Mouse (Mus musculus) kidney, embryonic 14.5 days (tissue): ENCODE results near the gene Hykk. TPM values are rescaled to one million over a fixed set of nuclear protein-coding genes. Genes with fewer than 3 reads are reported as not detected.

ENCODE experiments used
- ATAC-seq: fragments of 200-750 bp; cut with Nextera tagmentation; 2 replicates; pipeline ENCODE4 v1.8.0; 2017; ENCODE audit warnings: moderate number of reproducible peaks, mild to moderate bottlenecking, moderate TSS enrichment, moderate library complexity; ENCODE audit not compliant: low FRiP score, low TSS enrichment
- H3K27ac ChIP-seq: fragments of 300-500 bp; sonication (generic); 2 replicates; pipeline ENCODE4 v1.5.1; 2014; ENCODE audit warnings: low read depth, mild to moderate bottlenecking, low read length, moderate library complexity, mixed read lengths
- H3K27me3 ChIP-seq: fragments of 300-500 bp; sonication (generic); 2 replicates; pipeline ENCODE4 v1.6.1; 2014; ENCODE audit warnings: mild to moderate bottlenecking, low read length; ENCODE audit not compliant: control insufficient read depth, insufficient read depth
- H3K36me3 ChIP-seq: fragments of 300-500 bp; sonication (generic); 2 replicates; pipeline ENCODE4 v1.6.1; 2014; ENCODE audit warnings: low read length, mixed read lengths; ENCODE audit not compliant: control insufficient read depth, insufficient read depth
- H3K4me1 ChIP-seq: fragments of 300-500 bp; sonication (generic); 2 replicates; pipeline ENCODE4 v1.6.1; 2014; ENCODE audit warnings: low read length, mixed read lengths; ENCODE audit not compliant: control insufficient read depth, insufficient read depth
- H3K4me2 ChIP-seq: fragments of 300-500 bp; sonication (generic); replicated peaks from 2 replicates; pipeline ENCODE4 v1.6.1; 2014; ENCODE audit warnings: low read depth, mild to moderate bottlenecking, low read length
- H3K4me3 ChIP-seq: fragments of 300-500 bp; sonication (generic); 2 replicates; pipeline ENCODE4 v1.5.1; 2014; ENCODE audit warnings: mild to moderate bottlenecking, low read length
- H3K9ac ChIP-seq: fragments of 300-500 bp; sonication (generic); 2 replicates; pipeline ENCODE4 v1.6.1; 2014; ENCODE audit warnings: low read depth, mild to moderate bottlenecking, low read length, moderate library complexity
- H3K9me3 ChIP-seq: fragments of 300-500 bp; sonication (generic); 2 replicates; pipeline ENCODE4 v1.6.1; 2016; ENCODE audit warnings: low read length; ENCODE audit not compliant: control insufficient read depth
- WGBS: fragments of 180-500 bp; shearing (Covaris S2); extraction: QIAGEN DNeasy Blood & Tissue Kit; methylation state at CpG from one replicate; pipeline ENCODE4 v1.1.7; 2014; 5-methylcytosine and 5-hydroxymethylcytosine counted together
- polyA plus RNA-seq: library from polyadenylated mRNA; unstranded; fragments of >200 nt; fragmentation: Nextera tagmentation; extraction: Ambion mirVana; gene quantifications from 2 replicates; pipeline ENCODE4 v1.2.1, GENCODE M21; 2014

Hykk gene
- polyA plus RNA-seq, 1 experiment from 2014 or later: 5.1 TPM

DNA sequence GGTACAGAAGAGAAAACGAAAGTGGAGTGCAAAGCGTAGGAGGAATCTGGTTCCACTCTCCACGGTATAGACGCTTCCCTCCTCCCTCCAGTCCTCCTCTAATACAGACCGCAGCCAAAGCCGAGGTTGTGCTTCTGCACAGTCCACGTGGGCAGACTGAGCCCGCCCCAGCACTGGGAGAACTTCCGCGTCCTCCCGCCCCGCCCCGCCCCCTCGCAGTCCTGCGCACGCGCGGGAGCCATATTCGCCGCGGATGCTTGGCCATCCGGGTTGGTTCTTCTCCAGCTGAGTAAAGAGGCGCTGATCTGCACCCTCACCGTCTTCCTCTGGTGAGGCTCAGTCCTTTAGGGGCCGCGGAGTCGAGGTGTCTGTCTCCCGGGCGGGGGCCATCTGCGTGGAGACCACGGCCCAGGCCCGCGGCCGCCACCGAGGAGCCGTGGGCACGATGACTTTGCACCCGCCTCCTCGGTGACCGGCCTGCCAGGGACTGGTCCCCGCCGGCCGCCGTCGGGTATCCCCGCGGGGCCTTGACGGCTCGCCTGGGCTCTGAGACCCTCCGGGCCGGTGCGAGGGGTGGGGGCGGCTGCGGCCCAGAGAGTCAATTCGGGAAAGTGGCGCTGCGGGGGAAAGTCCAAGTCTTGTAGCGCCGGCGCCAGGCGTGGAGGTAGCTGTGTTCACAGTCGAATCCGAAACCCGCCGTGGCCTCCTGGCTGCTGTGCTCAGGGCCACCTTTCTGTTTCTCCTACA lies 33.7 kb downstream of the Hykk start, which contains the start of the genes Psma4 and AY074887:
TSS of gene Psma4 (plus strand) at position 216 of the 747 bp plus-strand sequence.
TSS of gene AY074887 (minus strand) at position 424 of the 747 bp plus-strand sequence.
- H3K4me3 ChIP-seq: peak within 1 kb of the TSS; percentile 92
- H3K9me3 ChIP-seq: no peaks in the 10 kb centered on the region
- WGBS: 1% methylated on average over 62 of the region's 65 CpGs
- H3K27me3 ChIP-seq: no peaks in the 10 kb centered on the region
- peaks cover 36% of the 10 kb centered on the region for H3K36me3 ChIP-seq
- H3K27ac ChIP-seq: peak within 1 kb of the TSS; percentile 89
- H3K4me2 ChIP-seq: peak within 1 kb of the TSS; percentile 81
- peak within 1 kb of the TSS; percentile 81 for H3K9ac ChIP-seq
- peaks cover 5% of the 10 kb centered on the region; the same call in 1 of the 2 replicates for H3K4me1 ChIP-seq
- peak; percentile 100 for ATAC-seq

DNA sequence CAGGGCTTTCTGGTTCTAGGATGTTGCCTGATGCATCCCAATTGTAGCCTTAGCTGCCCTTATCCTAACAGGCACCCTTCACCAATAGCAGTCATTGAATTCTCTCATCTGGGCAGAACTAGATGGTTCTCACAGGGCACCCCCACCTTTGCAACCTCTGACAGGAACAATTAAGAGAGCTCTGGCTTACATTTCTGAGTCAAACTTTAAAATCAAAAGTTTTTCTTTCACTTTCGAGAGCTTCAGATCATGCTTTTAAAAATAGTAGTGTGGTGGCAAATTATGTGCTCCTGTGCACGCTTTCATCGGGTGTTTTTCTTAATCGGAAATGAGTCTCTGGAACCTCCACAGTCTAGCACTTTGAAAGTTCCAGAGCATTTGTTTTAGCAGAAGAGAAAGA lies 44.0 kb downstream of the Hykk start:
- Histone ChIP-seq H3K4me2 (no peak overlapping the region), H3K4me1 (no peaks in the 10 kb centered on the region), H3K9ac (no peak overlapping the region), H3K4me3 (no peak overlapping the region), H3K27me3 (no peaks in the 10 kb centered on the region), H3K9me3 (peaks cover 5% of the 10 kb centered on the region; the same call in 1 of the 2 replicates), H3K27ac (no peak overlapping the region), H3K36me3 (peaks cover 36% of the 10 kb centered on the region)
- WGBS: 90% methylated on average over 4 of the region's 4 CpGs
- ATAC-seq: no peak

DNA sequence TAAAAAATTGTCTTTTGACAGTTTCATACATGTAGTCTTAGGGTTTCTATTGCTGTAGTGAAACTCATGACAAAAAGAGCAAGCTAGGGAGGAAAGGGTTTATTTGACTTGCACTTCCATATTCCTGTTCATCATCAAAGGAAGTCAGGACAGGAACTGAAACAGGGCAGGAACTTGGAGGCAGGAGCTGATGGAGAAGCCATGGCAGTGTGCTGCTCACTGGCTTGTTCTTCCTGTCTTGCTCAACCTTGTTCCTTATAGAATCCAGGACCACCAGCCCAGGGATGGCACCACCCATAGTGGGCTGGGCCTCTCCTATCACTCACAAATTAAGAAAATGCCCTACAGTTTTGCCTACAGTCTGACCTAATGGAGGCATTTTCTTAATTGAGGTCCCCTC lies 46.6 kb downstream of the Hykk start:
- no peaks in the 10 kb centered on the region for H3K27me3 ChIP-seq
- peaks cover 5% of the 10 kb centered on the region; the same call in 1 of the 2 replicates for H3K9me3 ChIP-seq
- no peak overlapping the region for H3K27ac ChIP-seq
- no peaks in the 10 kb centered on the region for H3K4me1 ChIP-seq
- H3K4me2 ChIP-seq: no peak overlapping the region
- H3K9ac ChIP-seq: no peak overlapping the region
- no peak overlapping the region for H3K4me3 ChIP-seq
- peaks cover 12% of the 10 kb centered on the region for H3K36me3 ChIP-seq
- ATAC-seq: no peak

DNA sequence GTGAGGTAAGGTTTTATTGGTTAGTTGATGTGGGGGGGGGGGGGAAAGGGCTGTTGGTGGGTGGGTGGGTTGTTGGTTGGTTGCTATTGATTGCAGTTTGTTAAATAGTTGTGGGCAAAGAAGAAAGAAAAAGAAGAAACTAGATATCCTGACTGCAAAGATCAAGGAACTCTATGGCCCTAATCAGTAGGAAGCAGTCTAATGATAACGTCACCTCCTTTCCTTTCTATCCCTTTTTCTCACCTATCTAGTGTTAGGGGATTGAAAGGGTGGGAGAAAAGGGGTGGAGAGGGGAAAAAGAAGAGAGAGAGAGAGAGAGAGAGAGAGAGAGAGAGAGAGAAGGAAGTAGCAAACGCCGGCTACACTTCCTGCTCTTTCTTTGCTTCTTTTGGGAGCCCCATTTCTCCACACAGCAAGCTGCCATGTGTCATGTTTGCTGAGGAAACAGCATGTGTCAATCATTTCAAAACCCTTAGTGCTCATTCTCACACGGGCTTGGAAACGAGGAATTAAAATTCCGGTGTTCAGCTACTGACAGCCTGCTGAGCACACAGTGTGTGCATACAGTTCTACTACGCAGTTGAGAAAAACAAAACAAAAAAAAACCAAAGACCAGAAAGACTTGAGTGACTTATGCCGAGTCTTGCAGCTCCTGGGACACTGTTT lies 53.0 kb downstream of the Hykk start:
- Histone ChIP-seq H3K9ac (no peak overlapping the region), H3K4me3 (no peak overlapping the region), H3K27ac (no peak overlapping the region), H3K4me2 (no peak overlapping the region), H3K36me3 (no peaks in the 10 kb centered on the region), H3K4me1 (no peaks in the 10 kb centered on the region), H3K9me3 (no peaks in the 10 kb centered on the region), H3K27me3 (no peaks in the 10 kb centered on the region)
- ATAC-seq: no peak
- WGBS: 72% methylated on average over 8 of the region's 8 CpGs

DNA sequence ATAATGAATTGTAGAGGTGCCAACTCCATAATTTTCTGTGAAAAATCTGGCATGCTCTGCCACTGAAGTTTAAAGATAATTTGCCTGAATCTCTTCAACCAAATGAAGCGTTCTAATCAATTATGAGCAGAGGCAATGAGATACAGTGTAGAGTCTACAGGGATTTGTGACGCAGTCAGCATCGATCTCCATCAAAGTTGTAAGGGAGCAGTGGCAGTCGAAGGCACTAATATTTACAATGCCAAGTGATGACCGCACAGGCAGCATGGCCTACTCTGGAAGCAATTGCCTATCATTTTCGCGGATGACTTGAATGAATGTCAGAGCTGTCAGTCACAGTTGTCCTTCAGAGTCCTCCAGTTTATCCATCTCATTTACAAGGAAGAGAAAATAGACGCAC lies 63.6 kb downstream of the Hykk start, which contains the start of gene Chrna5:
TSS of gene Chrna5 (plus strand) at position 207 of the 400 bp plus-strand sequence.
- no peaks in the 10 kb centered on the region for H3K36me3 ChIP-seq
- peak within 1 kb of the TSS; percentile 56 for H3K4me3 ChIP-seq
- H3K27ac ChIP-seq: no peak within 1 kb of the TSS
- no peaks in the 10 kb centered on the region for H3K4me1 ChIP-seq
- peak within 1 kb of the TSS; percentile 92 for H3K4me2 ChIP-seq
- ATAC-seq: no peak
- H3K27me3 ChIP-seq: peaks cover 41% of the 10 kb centered on the region
- peak within 1 kb of the TSS; percentile 56 for H3K9ac ChIP-seq
- WGBS: 71% methylated on average over 8 of the region's 8 CpGs
- no peaks in the 10 kb centered on the region for H3K9me3 ChIP-seq

DNA sequence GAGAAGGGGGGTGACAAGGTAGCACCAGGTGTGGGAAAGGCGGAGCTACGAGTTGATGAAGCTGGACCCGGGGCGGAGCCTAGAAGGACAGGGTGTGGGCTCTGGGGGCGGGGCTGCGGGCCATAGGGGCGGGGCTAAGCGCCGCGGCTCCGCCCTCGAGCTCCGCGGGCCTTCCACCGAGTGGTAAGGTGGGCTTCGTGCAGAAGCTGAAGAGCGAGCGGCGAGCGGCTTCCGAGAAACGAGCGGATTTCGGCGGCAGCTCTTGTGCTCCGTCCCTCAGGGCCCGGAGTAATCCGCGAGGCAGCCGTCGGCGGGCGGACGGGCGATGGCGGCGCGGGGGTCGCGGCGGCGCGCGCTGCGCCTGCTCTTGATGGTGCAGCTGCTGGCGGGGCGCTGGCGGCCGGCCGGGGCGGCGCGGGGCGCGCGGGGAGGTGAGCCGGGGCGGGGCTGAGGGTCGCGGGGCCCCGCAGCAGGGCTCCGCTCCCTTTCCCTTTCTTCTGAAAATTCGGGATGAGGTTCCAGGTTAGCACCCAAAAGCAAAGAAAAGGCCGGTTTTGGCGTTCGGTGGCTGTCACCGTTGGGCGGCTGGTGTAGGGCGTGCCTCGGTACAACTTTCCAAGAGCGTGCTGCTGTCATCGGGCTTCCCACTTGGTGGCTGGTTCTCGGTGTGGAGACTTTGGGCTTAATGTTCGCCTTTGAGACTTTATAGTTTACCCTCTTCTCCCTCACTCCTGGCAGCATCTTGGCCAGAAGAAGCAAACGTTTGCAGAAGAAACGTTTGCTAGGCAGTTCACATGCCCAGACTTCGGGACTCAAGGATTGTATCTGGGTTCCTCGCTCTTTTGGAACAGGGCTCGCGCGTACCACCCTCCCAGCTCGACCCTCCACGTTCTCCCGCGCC lies 64.5 kb downstream of the Hykk start:
- H3K36me3 ChIP-seq: no peaks in the 10 kb centered on the region
- H3K9ac ChIP-seq: peak overlapping the region; percentile 56
- peaks cover 41% of the 10 kb centered on the region for H3K27me3 ChIP-seq
- WGBS: 1% methylated on average over 76 of the region's 85 CpGs
- H3K4me2 ChIP-seq: peak overlapping the region; percentile 92
- peak overlapping the region; percentile 56 for H3K4me3 ChIP-seq
- no peak overlapping the region for H3K27ac ChIP-seq
- peak; percentile 88 for ATAC-seq
- no peaks in the 10 kb centered on the region for H3K9me3 ChIP-seq
- H3K4me1 ChIP-seq: no peaks in the 10 kb centered on the region

DNA sequence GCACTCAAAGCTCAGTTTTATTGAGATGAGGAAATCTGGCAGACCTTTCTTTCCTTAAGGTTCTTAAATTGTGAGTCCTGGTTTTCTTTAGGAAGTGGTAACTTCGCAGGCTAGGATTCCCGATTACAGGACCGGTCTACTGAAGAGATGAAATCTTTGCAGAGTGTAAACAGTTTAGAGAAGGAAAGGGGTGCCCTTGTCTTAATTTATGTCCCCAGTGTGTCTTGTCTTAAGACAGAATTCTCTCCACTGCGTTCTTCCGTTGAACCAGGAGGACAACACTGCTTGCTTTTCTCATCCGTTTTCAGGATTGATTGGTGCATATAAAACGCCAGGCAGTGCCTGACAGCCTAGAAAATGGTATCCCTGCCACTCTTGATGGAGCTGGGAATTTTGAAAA lies 65.3 kb downstream of the Hykk start:
- no peaks in the 10 kb centered on the region for H3K9me3 ChIP-seq
- 6% methylated on average over 7 of the region's 7 CpGs for WGBS
- ATAC-seq: no peak
- H3K4me2 ChIP-seq: peak overlapping the region; percentile 92
- H3K9ac ChIP-seq: no peak overlapping the region
- H3K27me3 ChIP-seq: peaks cover 41% of the 10 kb centered on the region
- H3K36me3 ChIP-seq: no peaks in the 10 kb centered on the region
- peak overlapping the region; percentile 56 for H3K4me3 ChIP-seq
- H3K4me1 ChIP-seq: no peaks in the 10 kb centered on the region
- H3K27ac ChIP-seq: no peak overlapping the region

DNA sequence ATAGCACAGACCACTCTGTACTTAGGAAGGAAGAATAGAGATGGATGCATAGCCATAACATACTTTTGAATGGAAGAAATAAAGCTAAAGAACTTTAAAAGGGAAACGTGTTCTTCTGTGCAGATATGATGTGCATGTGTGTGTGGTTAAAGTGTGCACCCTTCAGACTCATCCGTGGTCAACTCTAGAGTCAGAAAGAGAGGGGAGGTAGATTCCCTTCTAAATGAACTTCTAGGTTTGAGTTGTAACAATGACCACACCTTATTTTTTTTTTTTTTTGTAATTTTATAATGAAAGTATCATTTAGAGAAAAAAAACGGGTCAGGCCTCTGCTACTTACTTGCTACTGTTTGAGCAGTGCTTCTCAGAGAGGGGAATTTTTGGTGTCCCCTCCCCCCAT lies 73.3 kb downstream of the Hykk start:
- Histone ChIP-seq H3K36me3 (no peaks in the 10 kb centered on the region), H3K27me3 (no peaks in the 10 kb centered on the region), H3K4me2 (no peak overlapping the region), H3K4me3 (no peak overlapping the region), H3K9me3 (no peaks in the 10 kb centered on the region), H3K4me1 (no peaks in the 10 kb centered on the region), H3K27ac (no peak overlapping the region), H3K9ac (no peak overlapping the region)
- 80% methylated on average over 3 of the region's 3 CpGs for WGBS
- ATAC-seq: no peak
